Mouse (Mus musculus) heart, adult 2 months (tissue): Measurements from ENCODE around the gene Sympk.

Experiments
- EP300 ChIP-seq: fragments of 200-500 bp; IDR thresholded peaks from 2 replicates; pipeline ENCODE4 v1.6.1; 2011; ENCODE audit warnings: low read depth, low read length, control low read depth; ENCODE audit not compliant: insufficient read depth
- POLR2A ChIP-seq: fragments of 200-500 bp; IDR thresholded peaks from 2 replicates; pipeline ENCODE4 v1.6.1; 2011; ENCODE audit warnings: mild to moderate bottlenecking, low read depth, low read length, control low read depth; ENCODE audit not compliant: insufficient read depth

GRCm38 (mm10) chr7:18987100-18987499, 37.1 kb upstream of the Sympk start, which contains the start of gene Nanos2:
- TF ChIP-seq POLR2A (no peak), EP300 (no peak)
